Mouse (Mus musculus): ENCODE data around the gene Gapvd1. TPM values are rescaled to one million over a fixed set of nuclear protein-coding genes. Genes with fewer than 3 reads are reported as not detected.

Gapvd1 gene
- polyA plus RNA-seq, 1 experiment from 2014 or later, result 79.9 TPM

GRCm38 (mm10) chr2:34630445-34630844, 124.6 kb downstream of the Gapvd1 start:
- Histone ChIP-seq H3K9ac (no peak overlapping the region), H3K27ac (replicated peaks) (no peak overlapping the region), H3K4me1 (replicated peaks) (peaks cover 5% of the 10 kb centered on the region; the same call in 1 of the 2 replicates), H3K4me2 (no peak overlapping the region), H3K9me3 (replicated peaks) (no peaks in the 10 kb centered on the region), H3K27me3 (no peaks in the 10 kb centered on the region), H3K36me3 (replicated peaks) (0 out of 2 replicates have a peak, but pooled peaks cover 3% of the 10 kb centered on the region), H3K4me3 (replicated peaks) (no peak overlapping the region)
- 72% methylated on average over 6 of the region's 6 CpGs for WGBS (ENCODE audit: insufficient replicate concordance)
- no peak for ATAC-seq (ENCODE audit: insufficient read depth)

GRCm38 (mm10) chr2:34629758-34630157, 125.3 kb downstream of the Gapvd1 start:
- no peaks in the 10 kb centered on the region for H3K9me3 ChIP-seq (replicated peaks)
- WGBS (ENCODE audit: insufficient replicate concordance), result 46% methylated on average over 7 of the region's 7 CpGs
- no peak for ATAC-seq (ENCODE audit: insufficient read depth)

GRCm38 (mm10) chr2:34628903-34629540, 126.0 kb downstream of the Gapvd1 start:
- H3K27me3 ChIP-seq, result no peaks in the 10 kb centered on the region
- WGBS (ENCODE audit: insufficient replicate concordance), result 66% methylated on average over 4 of the region's 4 CpGs
- no peaks in the 10 kb centered on the region for H3K9me3 ChIP-seq (replicated peaks)
- no peak overlapping the region for H3K4me3 ChIP-seq (replicated peaks)
- peak; percentile 51; the same call in 1 of the 2 replicates for ATAC-seq (ENCODE audit: insufficient read depth)
- no peak overlapping the region for H3K4me2 ChIP-seq
- H3K9ac ChIP-seq, result no peak overlapping the region
- H3K4me1 ChIP-seq (replicated peaks), result peaks cover 5% of the 10 kb centered on the region; the same call in 1 of the 2 replicates
- 0 out of 2 replicates have a peak, but pooled peaks cover 3% of the 10 kb centered on the region for H3K36me3 ChIP-seq (replicated peaks)
- no peak overlapping the region for H3K27ac ChIP-seq (replicated peaks)

More at GRCm38 (mm10) chr2:34629758-34630157, 125.3 kb downstream of the Gapvd1 start:
- Histone ChIP-seq H3K27me3 (no peaks in the 10 kb centered on the region), H3K27ac (replicated peaks) (no peak overlapping the region), H3K9ac (no peak overlapping the region), H3K4me2 (no peak overlapping the region), H3K4me3 (replicated peaks) (no peak overlapping the region), H3K4me1 (replicated peaks) (peaks cover 5% of the 10 kb centered on the region; the same call in 1 of the 2 replicates), H3K36me3 (replicated peaks) (0 out of 2 replicates have a peak, but pooled peaks cover 3% of the 10 kb centered on the region)

- no peak overlapping the region for H3K27ac ChIP-seq (replicated peaks)
- ATAC-seq (ENCODE audit: insufficient read depth), result no peak
- 40% methylated on average over 17 of the region's 17 CpGs for WGBS (ENCODE audit: insufficient replicate concordance)
These were observed 127.5 kb downstream of the Gapvd1 start for GRCm38 (mm10) chr2:34627328-34628226.

More at GRCm38 (mm10) chr2:34627328-34628226, 127.5 kb downstream of the Gapvd1 start:
- H3K4me1 ChIP-seq (replicated peaks), result peaks cover 5% of the 10 kb centered on the region; the same call in 1 of the 2 replicates
- no peak overlapping the region for H3K4me2 ChIP-seq
- no peak overlapping the region for H3K4me3 ChIP-seq (replicated peaks)
- H3K9ac ChIP-seq, result no peak overlapping the region
- H3K9me3 ChIP-seq (replicated peaks), result no peaks in the 10 kb centered on the region
- H3K27me3 ChIP-seq, result no peaks in the 10 kb centered on the region
- 0 out of 2 replicates have a peak, but pooled peaks cover 3% of the 10 kb centered on the region for H3K36me3 ChIP-seq (replicated peaks)

Other genes with a start within 250 kb of the Gapvd1 start
- gene Hspa5, start 16.7 kb upstream of the Gapvd1 start, polyA plus RNA-seq (2015; fragmentation: Nextera tagmentation; extraction: Ambion mirVana), result 509 TPM in 2 replicates
- 20.1 and 22.3 TPM in 2 replicates for gene Rabepk, start 44.7 kb upstream of the Gapvd1 start, polyA plus RNA-seq (2015; fragmentation: Nextera tagmentation; extraction: Ambion mirVana)
- gene Fbxw2, start 71.1 kb upstream of the Gapvd1 start, polyA plus RNA-seq (2015; fragmentation: Nextera tagmentation; extraction: Ambion mirVana), result 57.5 and 60.5 TPM in 2 replicates
- not detected in 2 replicates for gene Gm34653, start 77.8 kb upstream of the Gapvd1 start, polyA plus RNA-seq (2015; fragmentation: Nextera tagmentation; extraction: Ambion mirVana)
- gene Cutal, start 119.2 kb upstream of the Gapvd1 start, polyA plus RNA-seq (2015; fragmentation: Nextera tagmentation; extraction: Ambion mirVana), result 8.2 and 8.4 TPM in 2 replicates
- gene Psmd5, start 119.7 kb upstream of the Gapvd1 start, polyA plus RNA-seq (2015; fragmentation: Nextera tagmentation; extraction: Ambion mirVana), result 67.5 and 71.5 TPM in 2 replicates
- gene Phf19, start 158.8 kb upstream of the Gapvd1 start, polyA plus RNA-seq (2015; fragmentation: Nextera tagmentation; extraction: Ambion mirVana), result 1.5 and 1.8 TPM in 2 replicates
- 0.29 and 0.61 TPM in 2 replicates for gene Traf1, start 206.5 kb upstream of the Gapvd1 start, polyA plus RNA-seq (2015; fragmentation: Nextera tagmentation; extraction: Ambion mirVana)

Measured in liver, embryonic 15.5 days (tissue).